Mouse (Mus musculus): Measurements from ENCODE around the gene Gm21762. TPM values are rescaled to one million over a fixed set of nuclear protein-coding genes. Genes with fewer than 3 reads are reported as not detected.
"Not testable (repeated sequence)": the region's sequence is repeated elsewhere in the genome, so short reads cannot be mapped to it uniquely, and the experiment has no call there.

Gene Gm21762
- total RNA-seq (2021) = not detected
- long read RNA-seq, experiment 1 = 0 reads
- long read RNA-seq, experiment 2 = 0 reads

- H3K4me3 ChIP-seq; DNase-seq (ENCODE audit: low spot score in 2 of 2); H3K27ac ChIP-seq: not testable (repeated sequence)
Observed at GRCm38 (mm10) chr13:120215847-120216246, at the start of gene Gm21762. Gm21762 (minus strand) TSS chr13:120215947.

GRCm38 (mm10) chr13:120262870-120263269 is 47.1 kb upstream of the Gm21762 start, which contains the start of gene AF067061:
AF067061 (plus strand) TSS chr13:120263114.
- H3K4me3 ChIP-seq; DNase-seq (ENCODE audit: low spot score in 2 of 2); H3K27ac ChIP-seq: not testable (repeated sequence)

- not testable (repeated sequence) for H3K27ac ChIP-seq; H3K4me3 ChIP-seq; DNase-seq (ENCODE audit: low spot score in 2 of 2)
Observed at GRCm38 (mm10) chr13:120259718-120260117, 44.0 kb upstream of the Gm21762 start.

GRCm38 (mm10) chr13:120258817-120259658 is 43.3 kb upstream of the Gm21762 start:
- DNase-seq (ENCODE audit: low spot score in 2 of 2); H3K4me3 ChIP-seq; H3K27ac ChIP-seq: not testable (repeated sequence)

- H3K27ac ChIP-seq; H3K4me3 ChIP-seq; DNase-seq (ENCODE audit: low spot score in 2 of 2): not testable (repeated sequence)
Observed at GRCm38 (mm10) chr13:120251208-120251924, 35.6 kb upstream of the Gm21762 start.

GRCm38 (mm10) chr13:120238811-120239210 is 23.1 kb upstream of the Gm21762 start, which contains the start of gene Gm21731:
Gm21731 (plus strand) TSS chr13:120239111.
- H3K4me3 ChIP-seq; DNase-seq (ENCODE audit: low spot score in 2 of 2); H3K27ac ChIP-seq: not testable (repeated sequence)

- DNase-seq (ENCODE audit: low spot score in 2 of 2); H3K27ac ChIP-seq; H3K4me3 ChIP-seq: not testable (repeated sequence)
Observed at GRCm38 (mm10) chr13:120232447-120233049, 16.8 kb upstream of the Gm21762 start.

- H3K27ac ChIP-seq; DNase-seq (ENCODE audit: low spot score in 2 of 2); H3K4me3 ChIP-seq: not testable (repeated sequence)
Observed at GRCm38 (mm10) chr13:120231798-120232197, 16.1 kb upstream of the Gm21762 start.

- H3K27ac ChIP-seq; H3K4me3 ChIP-seq; DNase-seq (ENCODE audit: low spot score in 2 of 2): not testable (repeated sequence)
- peak; percentile 48 for TF ChIP-seq CTCF (conservative IDR thresholded peaks at IDR 0.05)
Observed at GRCm38 (mm10) chr13:120223012-120223659, 7.4 kb upstream of the Gm21762 start.

GRCm38 (mm10) chr13:120220922-120221321 is 5.2 kb upstream of the Gm21762 start:
- not testable (repeated sequence) for H3K4me3 ChIP-seq; H3K27ac ChIP-seq; DNase-seq (ENCODE audit: low spot score in 2 of 2)
- peak; percentile 36 for TF ChIP-seq CTCF (conservative IDR thresholded peaks at IDR 0.05)

GRCm38 (mm10) chr13:120196189-120196821 is 19.4 kb downstream of the Gm21762 start:
- not testable (repeated sequence) for H3K27ac ChIP-seq; DNase-seq (ENCODE audit: low spot score in 2 of 2); H3K4me3 ChIP-seq

- H3K4me3 ChIP-seq; DNase-seq (ENCODE audit: low spot score in 2 of 2); H3K27ac ChIP-seq: not testable (repeated sequence)
Observed at GRCm38 (mm10) chr13:120172133-120172532, 43.6 kb downstream of the Gm21762 start, which contains the start of gene Gm21818. Gm21818 (plus strand) TSS chr13:120172433.
